Mouse (Mus musculus): ENCODE data around the gene Lnpk. TPM values are rescaled to one million over a fixed set of nuclear protein-coding genes. Genes with fewer than 3 reads are reported as not detected.

The Lnpk gene
- 7.5 and 17.5 TPM in 2 replicates for polyA plus RNA-seq (2012)

- TF ChIP-seq GATA1 (IDR thresholded peaks at IDR 0.05; ENCODE audit: low read length) = no peak
These were observed at the start of gene Lnpk for GRCm38 (mm10) chr2:74578843-74579489. Gene Lnpk (minus strand): TSS chr2:74579435.

GRCm38 (mm10) chr2:74620368-74620767 is 41.1 kb upstream of the Lnpk start:
- TF ChIP-seq GATA1 (IDR thresholded peaks at IDR 0.05; ENCODE audit: low read length) = no peak

- TF ChIP-seq GATA1 (IDR thresholded peaks at IDR 0.05; ENCODE audit: low read length) = no peak
These were observed 40.5 kb upstream of the Lnpk start for GRCm38 (mm10) chr2:74619676-74620246.

- TF ChIP-seq GATA1 (IDR thresholded peaks at IDR 0.05; ENCODE audit: low read length) = no peak
These were observed 38.5 kb upstream of the Lnpk start for GRCm38 (mm10) chr2:74617706-74618105.

GRCm38 (mm10) chr2:74611406-74611805 is 32.2 kb upstream of the Lnpk start:
- no peak for TF ChIP-seq GATA1 (IDR thresholded peaks at IDR 0.05; ENCODE audit: low read length)

- no peak for TF ChIP-seq GATA1 (IDR thresholded peaks at IDR 0.05; ENCODE audit: low read length)
These were observed 30.1 kb upstream of the Lnpk start for GRCm38 (mm10) chr2:74609350-74609749.

GRCm38 (mm10) chr2:74606087-74606760 is 27.0 kb upstream of the Lnpk start:
- TF ChIP-seq GATA1 (IDR thresholded peaks at IDR 0.05; ENCODE audit: low read length) = no peak

GRCm38 (mm10) chr2:74604011-74604410 is 24.8 kb upstream of the Lnpk start:
- TF ChIP-seq GATA1 (IDR thresholded peaks at IDR 0.05; ENCODE audit: low read length) = no peak

- no peak for TF ChIP-seq GATA1 (IDR thresholded peaks at IDR 0.05; ENCODE audit: low read length)
These were observed 23.2 kb upstream of the Lnpk start for GRCm38 (mm10) chr2:74602483-74602882.

GRCm38 (mm10) chr2:74597169-74597568 is 17.9 kb upstream of the Lnpk start:
- TF ChIP-seq GATA1 (IDR thresholded peaks at IDR 0.05; ENCODE audit: low read length) = no peak

- no peak for TF ChIP-seq GATA1 (IDR thresholded peaks at IDR 0.05; ENCODE audit: low read length)
These were observed 16.9 kb upstream of the Lnpk start for GRCm38 (mm10) chr2:74596094-74596493.

GRCm38 (mm10) chr2:74578146-74578842 is 941 bp downstream of the Lnpk start:
- no peak for TF ChIP-seq GATA1 (IDR thresholded peaks at IDR 0.05; ENCODE audit: low read length)

GRCm38 (mm10) chr2:74570390-74570789 is 8.8 kb downstream of the Lnpk start:
- TF ChIP-seq GATA1 (IDR thresholded peaks at IDR 0.05; ENCODE audit: low read length) = no peak

GRCm38 (mm10) chr2:74559822-74560221 is 19.4 kb downstream of the Lnpk start:
- TF ChIP-seq GATA1 (IDR thresholded peaks at IDR 0.05; ENCODE audit: low read length) = no peak

GRCm38 (mm10) chr2:74559092-74559491 is 20.1 kb downstream of the Lnpk start:
- no peak for TF ChIP-seq GATA1 (IDR thresholded peaks at IDR 0.05; ENCODE audit: low read length)

- no peak for TF ChIP-seq GATA1 (IDR thresholded peaks at IDR 0.05; ENCODE audit: low read length)
These were observed 21.8 kb downstream of the Lnpk start for GRCm38 (mm10) chr2:74557451-74557850.
